Mouse (Mus musculus) cortical plate, adult 2 months (tissue): ENCODE data around the gene Xndc1.

Experiments used
- CTCF ChIP-seq: fragments of 200-500 bp; IDR thresholded peaks from 2 replicates; pipeline ENCODE4 v1.5.1; 2011; ENCODE audit warnings: mild to moderate bottlenecking, control low read depth, low read length; ENCODE audit not compliant: insufficient read depth; ENCODE audit errors: extremely low read depth
- POLR2A ChIP-seq: fragments of 200-500 bp; IDR thresholded peaks from 2 replicates; pipeline ENCODE4 v1.6.1; 2011; ENCODE audit warnings: mild to moderate bottlenecking, low read length, control low read depth; ENCODE audit not compliant: insufficient read depth; ENCODE audit errors: extremely low read depth

- TF ChIP-seq CTCF = no peak
- no peak for TF ChIP-seq POLR2A
These were observed 39.9 kb upstream of the Xndc1 start for GRCm38 (mm10) chr7:102025187-102026119.
